Mouse (Mus musculus): ENCODE results near the gene Sorbs1. TPM values are rescaled to one million over a fixed set of nuclear protein-coding genes. Genes with fewer than 3 reads are reported as not detected.

Gene Sorbs1
- polyA plus RNA-seq, 1 experiment from 2014 or later, result 72.1 TPM

- no peak overlapping the region for H3K27ac ChIP-seq
- no peaks in the 10 kb centered on the region for H3K27me3 ChIP-seq (replicated peaks)
- no peak for ATAC-seq
- no peaks in the 10 kb centered on the region for H3K9me3 ChIP-seq
- H3K9ac ChIP-seq, result no peak overlapping the region
- no peaks in the 10 kb centered on the region for H3K36me3 ChIP-seq
- no peak overlapping the region for H3K4me2 ChIP-seq (replicated peaks)
- 78% methylated on average over 6 of the region's 6 CpGs for WGBS
- no peaks in the 10 kb centered on the region for H3K4me1 ChIP-seq (replicated peaks)
- H3K4me3 ChIP-seq (replicated peaks), result no peak overlapping the region
Measured at GRCm38 (mm10) chr19:40536526-40536925, 22.9 kb upstream of the Sorbs1 start.

- no peak overlapping the region for H3K27ac ChIP-seq
- H3K36me3 ChIP-seq, result no peaks in the 10 kb centered on the region
- WGBS, result 71% methylated on average over 5 of the region's 5 CpGs
- H3K27me3 ChIP-seq (replicated peaks), result no peaks in the 10 kb centered on the region
- no peak overlapping the region for H3K4me2 ChIP-seq (replicated peaks)
- no peak overlapping the region for H3K4me3 ChIP-seq (replicated peaks)
- ATAC-seq, result no peak
- H3K9me3 ChIP-seq, result no peaks in the 10 kb centered on the region
- H3K9ac ChIP-seq, result no peak overlapping the region
- no peaks in the 10 kb centered on the region for H3K4me1 ChIP-seq (replicated peaks)
Measured at GRCm38 (mm10) chr19:40532525-40532924, 18.9 kb upstream of the Sorbs1 start.

- WGBS, result 77% methylated on average over 2 of the region's 2 CpGs
- H3K9ac ChIP-seq, result no peak overlapping the region
- no peak overlapping the region for H3K27ac ChIP-seq
- no peaks in the 10 kb centered on the region for H3K4me1 ChIP-seq (replicated peaks)
- no peaks in the 10 kb centered on the region for H3K27me3 ChIP-seq (replicated peaks)
- ATAC-seq, result no peak
- H3K9me3 ChIP-seq, result no peaks in the 10 kb centered on the region
- no peaks in the 10 kb centered on the region for H3K36me3 ChIP-seq
- H3K4me2 ChIP-seq (replicated peaks), result no peak overlapping the region
- no peak overlapping the region for H3K4me3 ChIP-seq (replicated peaks)
Measured at GRCm38 (mm10) chr19:40530323-40530722, 16.7 kb upstream of the Sorbs1 start.

GRCm38 (mm10) chr19:40528254-40528653 is 14.7 kb upstream of the Sorbs1 start:
- no peak overlapping the region for H3K4me3 ChIP-seq (replicated peaks)
- H3K36me3 ChIP-seq, result no peaks in the 10 kb centered on the region
- ATAC-seq, result peak; percentile 69
- H3K9ac ChIP-seq, result no peak overlapping the region
- H3K4me1 ChIP-seq (replicated peaks), result no peaks in the 10 kb centered on the region
- H3K4me2 ChIP-seq (replicated peaks), result no peak overlapping the region
- H3K9me3 ChIP-seq, result no peaks in the 10 kb centered on the region
- no peak overlapping the region for H3K27ac ChIP-seq
- no peaks in the 10 kb centered on the region for H3K27me3 ChIP-seq (replicated peaks)

- no peak overlapping the region for H3K27ac ChIP-seq
- ATAC-seq, result no peak
- 73% methylated on average over 9 of the region's 9 CpGs for WGBS
- no peaks in the 10 kb centered on the region for H3K27me3 ChIP-seq (replicated peaks)
- H3K36me3 ChIP-seq, result no peaks in the 10 kb centered on the region
- H3K4me3 ChIP-seq (replicated peaks), result no peak overlapping the region
- no peaks in the 10 kb centered on the region for H3K9me3 ChIP-seq
- no peak overlapping the region for H3K9ac ChIP-seq
- H3K4me1 ChIP-seq (replicated peaks), result no peaks in the 10 kb centered on the region
- no peak overlapping the region for H3K4me2 ChIP-seq (replicated peaks)
Measured at GRCm38 (mm10) chr19:40526367-40527014, 12.9 kb upstream of the Sorbs1 start.

- no peaks in the 10 kb centered on the region for H3K27me3 ChIP-seq (replicated peaks)
- WGBS, result 77% methylated on average over 8 of the region's 8 CpGs
- H3K4me3 ChIP-seq (replicated peaks), result no peak overlapping the region
- no peak overlapping the region for H3K4me2 ChIP-seq (replicated peaks)
- H3K9ac ChIP-seq, result no peak overlapping the region
- no peak for ATAC-seq
- H3K4me1 ChIP-seq (replicated peaks), result no peaks in the 10 kb centered on the region
- H3K9me3 ChIP-seq, result no peaks in the 10 kb centered on the region
- H3K27ac ChIP-seq, result no peak overlapping the region
- no peaks in the 10 kb centered on the region for H3K36me3 ChIP-seq
Measured at GRCm38 (mm10) chr19:40523431-40524005, 9.9 kb upstream of the Sorbs1 start.

GRCm38 (mm10) chr19:40520403-40520802 is 6.8 kb upstream of the Sorbs1 start:
- no peak for ATAC-seq
- H3K4me2 ChIP-seq (replicated peaks), result no peak overlapping the region
- no peaks in the 10 kb centered on the region for H3K36me3 ChIP-seq
- no peak overlapping the region for H3K4me3 ChIP-seq (replicated peaks)
- H3K27me3 ChIP-seq (replicated peaks), result no peaks in the 10 kb centered on the region
- H3K27ac ChIP-seq, result no peak overlapping the region
- no peak overlapping the region for H3K9ac ChIP-seq
- no peaks in the 10 kb centered on the region for H3K4me1 ChIP-seq (replicated peaks)
- 54% methylated on average over 5 of the region's 5 CpGs for WGBS
- no peaks in the 10 kb centered on the region for H3K9me3 ChIP-seq

GRCm38 (mm10) chr19:40518706-40519105 is 5.1 kb upstream of the Sorbs1 start:
- 76% methylated on average over 1 of the region's 1 CpGs for WGBS
- no peaks in the 10 kb centered on the region for H3K4me1 ChIP-seq (replicated peaks)
- no peak overlapping the region for H3K9ac ChIP-seq
- H3K9me3 ChIP-seq, result no peaks in the 10 kb centered on the region
- H3K4me2 ChIP-seq (replicated peaks), result no peak overlapping the region
- H3K36me3 ChIP-seq, result no peaks in the 10 kb centered on the region
- no peak overlapping the region for H3K27ac ChIP-seq
- H3K4me3 ChIP-seq (replicated peaks), result no peak overlapping the region
- no peak for ATAC-seq
- H3K27me3 ChIP-seq (replicated peaks), result no peaks in the 10 kb centered on the region

GRCm38 (mm10) chr19:40515596-40515995 is 2.0 kb upstream of the Sorbs1 start:
- no peak for ATAC-seq
- WGBS, result 91% methylated on average over 3 of the region's 3 CpGs
- Histone ChIP-seq H3K9ac (no peak overlapping the region), H3K4me3 (replicated peaks) (no peak overlapping the region), H3K9me3 (no peaks in the 10 kb centered on the region), H3K4me1 (replicated peaks) (peaks cover 7% of the 10 kb centered on the region), H3K4me2 (replicated peaks) (no peak overlapping the region), H3K36me3 (no peaks in the 10 kb centered on the region), H3K27me3 (replicated peaks) (no peaks in the 10 kb centered on the region), H3K27ac (no peak overlapping the region)

GRCm38 (mm10) chr19:40514376-40514775 is 797 bp upstream of the Sorbs1 start:
- Histone ChIP-seq H3K27ac (no peak overlapping the region), H3K4me3 (replicated peaks) (no peak overlapping the region), H3K4me2 (replicated peaks) (no peak overlapping the region), H3K9ac (no peak overlapping the region), H3K27me3 (replicated peaks) (no peaks in the 10 kb centered on the region), H3K4me1 (replicated peaks) (peaks cover 7% of the 10 kb centered on the region), H3K36me3 (no peaks in the 10 kb centered on the region), H3K9me3 (no peaks in the 10 kb centered on the region)
- ATAC-seq, result no peak
- WGBS, result 80% methylated on average over 7 of the region's 7 CpGs

- no peaks in the 10 kb centered on the region for H3K36me3 ChIP-seq
- peak overlapping the region; percentile 87 for H3K9ac ChIP-seq
- H3K4me3 ChIP-seq (replicated peaks), result peak overlapping the region; percentile 81
- peak overlapping the region; percentile 91 for H3K27ac ChIP-seq
- peak overlapping the region; percentile 93 for H3K4me2 ChIP-seq (replicated peaks)
- WGBS, result 1% methylated on average over 34 of the region's 34 CpGs
- H3K4me1 ChIP-seq (replicated peaks), result peaks cover 11% of the 10 kb centered on the region
- H3K9me3 ChIP-seq, result no peaks in the 10 kb centered on the region
- no peaks in the 10 kb centered on the region for H3K27me3 ChIP-seq (replicated peaks)
- peak; percentile 44 for ATAC-seq
Measured at GRCm38 (mm10) chr19:40512500-40513421, 818 bp downstream of the Sorbs1 start.

- peaks cover 11% of the 10 kb centered on the region for H3K4me1 ChIP-seq (replicated peaks)
- no peak for ATAC-seq
- no peaks in the 10 kb centered on the region for H3K36me3 ChIP-seq
- no peaks in the 10 kb centered on the region for H3K9me3 ChIP-seq
- H3K27me3 ChIP-seq (replicated peaks), result no peaks in the 10 kb centered on the region
- H3K4me2 ChIP-seq (replicated peaks), result peak overlapping the region; percentile 93
- no peak overlapping the region for H3K27ac ChIP-seq
- no peak overlapping the region for H3K9ac ChIP-seq
- WGBS, result 24% methylated on average over 5 of the region's 5 CpGs
- H3K4me3 ChIP-seq (replicated peaks), result peak overlapping the region; percentile 81
Measured at GRCm38 (mm10) chr19:40511679-40512309, 1.8 kb downstream of the Sorbs1 start.
